Mouse (Mus musculus) G1E (cell line): ENCODE data around the gene Map3k3. TPM values are rescaled to one million over a fixed set of nuclear protein-coding genes. Genes with fewer than 3 reads are reported as not detected.

ENCODE experiments used
- ATAC-seq: 2 replicates; pipeline ENCODE4 v1.8.0; 2016; ENCODE audit warnings: mild to moderate bottlenecking; ENCODE audit not compliant: insufficient number of reproducible peaks, poor library complexity, low FRiP score, severe bottlenecking; ENCODE audit errors: extremely low read depth
- DNase-seq: peaks from one replicate; pipeline ENCODE4 v3.0.0; 2012; ENCODE audit warnings: low spot score
- H3K27me3 ChIP-seq: 2 replicates; pipeline ENCODE4 v1.6.1; 2012; ENCODE audit warnings: mild to moderate bottlenecking, low read length, inconsistent platforms; ENCODE audit not compliant: insufficient read depth
- H3K36me3 ChIP-seq: replicated peaks from 2 replicates; pipeline ENCODE3; 2012; ENCODE audit warnings: mild to moderate bottlenecking, inconsistent platforms
- H3K4me1 ChIP-seq: 2 replicates; pipeline ENCODE4 v1.6.1; 2012; ENCODE audit warnings: low read depth, low read length, inconsistent platforms, mixed read lengths; ENCODE audit not compliant: insufficient read depth
- H3K4me3 ChIP-seq: 2 replicates; pipeline ENCODE4 v1.5.1; 2012; ENCODE audit warnings: low read depth, mild to moderate bottlenecking, inconsistent platforms, low read length, moderate library complexity, mixed read lengths
- H3K9me3 ChIP-seq: replicated peaks from 2 replicates; pipeline ENCODE4 v1.6.1; 2012; ENCODE audit warnings: inconsistent platforms
- CTCF ChIP-seq: IDR thresholded peaks from 2 replicates; pipeline ENCODE4 v1.5.1; 2012; ENCODE audit warnings: low read depth, low read length, inconsistent platforms, mixed read lengths
- GATA1 ChIP-seq: IDR thresholded peaks from 2 replicates; pipeline ENCODE4 v1.6.1; 2012; ENCODE audit warnings: borderline replicate concordance, low read length, inconsistent platforms, mixed read lengths
- GATA2 ChIP-seq: IDR thresholded peaks from 2 replicates; pipeline ENCODE4 v1.6.1; 2012; ENCODE audit warnings: low read depth, low read length, inconsistent platforms, borderline replicate concordance
- POLR2AphosphoS5 ChIP-seq: IDR thresholded peaks from 2 replicates; pipeline ENCODE4 v1.6.1; 2012; ENCODE audit warnings: low read depth, low read length, inconsistent platforms; ENCODE audit not compliant: insufficient replicate concordance
- TAL1 ChIP-seq: conservative IDR thresholded peaks from 2 replicates; pipeline ENCODE4 v1.6.1; 2012; ENCODE audit warnings: low read depth, low read length, inconsistent platforms, mixed read lengths
- polyA plus RNA-seq: library from polyadenylated mRNA; stranded (reverse); fragments of >175 nt; gene quantifications from 2 replicates; pipeline ENCODE4 v1.2.3, GENCODE M21; 2012
- total RNA-seq, 2 experiments: library from RNA; stranded (forward) in 1 of 2; stranded (reverse) in 1 of 2; fragments of 200-1000 nt in 1 of 2; fragments of >200 nt in 1 of 2; fragmentation: Nextera tagmentation in 1 of 2; gene quantifications; 2 replicates each; pipeline ENCODE4 v1.2.3; 2014 to 2017

Gene Map3k3
- total and polyA plus RNA-seq, 3 experiments, result 4.5 to 30.0 (median 29.5) TPM

DNA sequence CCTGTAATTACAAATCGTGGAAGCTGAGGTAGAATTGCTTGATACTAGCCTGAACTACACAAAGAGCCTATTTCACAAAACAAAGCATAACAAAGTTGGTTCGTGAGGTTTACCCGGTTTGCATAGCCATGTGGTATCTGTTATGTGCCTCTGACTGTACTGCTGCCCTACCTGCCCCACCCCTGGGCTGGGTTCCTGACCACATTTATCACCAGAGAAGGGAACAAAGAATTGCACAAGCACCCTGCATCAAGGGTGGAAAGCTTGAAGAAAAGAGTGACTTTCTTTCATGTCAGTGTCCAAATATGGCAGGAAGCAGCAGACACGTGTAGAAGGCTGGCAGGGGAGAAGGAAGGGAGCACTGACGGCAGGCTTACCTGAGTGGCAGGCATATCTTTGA, 83.0 kb downstream of the Map3k3 start:
- TF ChIP-seq TAL1 (no peak), GATA1 (no peak), POLR2AphosphoS5 (no peak), CTCF (no peak), GATA2 (no peak)
- DNase-seq (no peak), ATAC-seq (no peak)
- Histone ChIP-seq H3K36me3 (peaks cover 75% of the 10 kb centered on the region), H3K9me3 (no peaks in the 10 kb centered on the region), H3K4me3 (no peak overlapping the region), H3K4me1 (peaks cover 11% of the 10 kb centered on the region), H3K27me3 (no peaks in the 10 kb centered on the region)

GRCm38 (mm10) chr11:106170807-106171206, 86.4 kb downstream of the Map3k3 start:
- no peak for ATAC-seq

DNA sequence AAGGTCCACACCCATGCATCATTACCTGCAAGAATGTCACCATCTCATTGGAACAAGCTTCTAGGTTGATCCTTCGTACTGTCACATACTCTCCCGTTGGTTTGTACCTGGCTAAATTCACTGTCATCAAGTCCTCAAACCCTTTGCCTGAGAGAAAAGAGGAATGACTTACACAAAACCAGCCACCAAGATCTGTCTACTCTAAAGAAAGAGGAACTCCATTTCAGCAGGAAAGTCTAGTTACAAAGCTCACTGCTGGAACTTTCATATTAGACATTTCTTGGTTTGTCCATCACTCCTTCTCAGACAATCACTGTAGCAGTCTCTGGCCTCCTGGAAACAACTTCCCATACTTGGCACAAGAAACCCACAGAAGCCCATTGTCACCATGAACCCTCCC, 88.8 kb downstream of the Map3k3 start:
- DNase-seq (no peak), ATAC-seq (no peak)
- H3K9me3 ChIP-seq, result no peaks in the 10 kb centered on the region
- H3K36me3 ChIP-seq, result peaks cover 43% of the 10 kb centered on the region
- TF ChIP-seq GATA2, result no peak
- peaks cover 34% of the 10 kb centered on the region for H3K4me1 ChIP-seq
- no peaks in the 10 kb centered on the region for H3K27me3 ChIP-seq
- H3K4me3 ChIP-seq, result no peak overlapping the region

More at GRCm38 (mm10) chr11:106170807-106171206, 86.4 kb downstream of the Map3k3 start:
- Histone ChIP-seq H3K4me3 (no peak overlapping the region), H3K4me1 (peaks cover 27% of the 10 kb centered on the region), H3K27me3 (no peaks in the 10 kb centered on the region), H3K36me3 (peaks cover 61% of the 10 kb centered on the region), H3K9me3 (no peaks in the 10 kb centered on the region)
- no peak for DNase-seq
- TF ChIP-seq GATA1 (no peak), CTCF (no peak), POLR2AphosphoS5 (no peak), GATA2 (no peak), TAL1 (no peak)

GRCm38 (mm10) chr11:106174372-106174771, 90.0 kb downstream of the Map3k3 start:
- Histone ChIP-seq H3K4me1 (peaks cover 41% of the 10 kb centered on the region), H3K27me3 (no peaks in the 10 kb centered on the region), H3K9me3 (no peaks in the 10 kb centered on the region), H3K36me3 (peaks cover 37% of the 10 kb centered on the region), H3K4me3 (no peak overlapping the region)
- TF ChIP-seq POLR2AphosphoS5, result no peak
- ATAC-seq (no peak), DNase-seq (no peak)

- no peaks in the 10 kb centered on the region for H3K27me3 ChIP-seq
- H3K4me3 ChIP-seq, result no peak overlapping the region
- ATAC-seq (no peak), DNase-seq (no peak)
- peaks cover 46% of the 10 kb centered on the region for H3K4me1 ChIP-seq
- TF ChIP-seq GATA2 (no peak), GATA1 (no peak), CTCF (no peak), POLR2AphosphoS5 (no peak)
- H3K36me3 ChIP-seq, result peaks cover 38% of the 10 kb centered on the region
- H3K9me3 ChIP-seq, result no peaks in the 10 kb centered on the region
Measured at GRCm38 (mm10) chr11:106175081-106175480, 90.7 kb downstream of the Map3k3 start.

DNA sequence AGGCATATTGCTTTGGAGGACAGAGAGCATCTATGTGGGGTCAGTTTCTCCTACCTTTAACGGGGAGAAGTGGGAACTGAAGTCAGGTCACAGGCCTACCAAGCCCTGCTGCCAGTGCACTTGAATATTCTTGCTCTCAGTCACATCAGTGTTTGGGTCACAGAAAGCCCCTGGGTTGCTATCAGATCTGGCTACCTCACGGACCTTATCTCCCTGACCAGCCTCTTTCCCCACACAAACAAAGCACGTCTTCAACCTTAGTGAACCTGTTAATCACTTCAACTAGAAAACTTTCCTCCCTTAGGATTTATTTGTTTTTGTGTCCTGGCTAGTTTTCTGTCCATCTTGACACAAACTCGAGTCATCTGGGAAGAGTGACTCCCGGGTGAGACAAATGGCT, 92.0 kb downstream of the Map3k3 start:
- no peak for DNase-seq
- peaks cover 46% of the 10 kb centered on the region for H3K4me1 ChIP-seq
- TF ChIP-seq GATA1 (no peak), TAL1 (no peak), POLR2AphosphoS5 (no peak), CTCF (no peak), GATA2 (no peak)

GRCm38 (mm10) chr11:106178036-106178782, 93.8 kb downstream of the Map3k3 start:
- DNase-seq (no peak), ATAC-seq (no peak)
- Histone ChIP-seq H3K27me3 (no peaks in the 10 kb centered on the region), H3K36me3 (peaks cover 43% of the 10 kb centered on the region), H3K9me3 (no peaks in the 10 kb centered on the region), H3K4me3 (no peak overlapping the region), H3K4me1 (peaks cover 37% of the 10 kb centered on the region)
- TF ChIP-seq GATA1 (no peak), CTCF (no peak), GATA2 (no peak), POLR2AphosphoS5 (no peak), TAL1 (no peak)

More for the DNA sequence above, 92.0 kb downstream of the Map3k3 start:
- H3K36me3 ChIP-seq, result peaks cover 37% of the 10 kb centered on the region
- no peak overlapping the region for H3K4me3 ChIP-seq
- ATAC-seq, result no peak
- H3K9me3 ChIP-seq, result no peaks in the 10 kb centered on the region
- H3K27me3 ChIP-seq, result no peaks in the 10 kb centered on the region
